Comparison of ENCODE assay signal across 24 mouse cellular contexts in genomic region chr14:71500851-71501250, GRCm38 (mm10).
"Had no signal": no experiment of that assay in that cellular context is flagged by ENCODE, and none has a peak within 500 bp of the region (broad histone marks: within the 10 kb centered on the region; RNA-seq: fewer than 3 reads in every experiment).

No protein-coding gene starts in this region.

- DNase-seq: kidney, adult 18-20 months; kidney, postnatal 25 days; layer of hippocampus, adult 9-11 months; lung, adult 18-20 months; lung, postnatal 10 days; lung, postnatal 36 days; midbrain, embryonic 14.5 days; right cerebral cortex, postnatal 25 days; spleen, adult 18-20 months; thymus, adult 18-20 months; thymus, postnatal 36 days had no signal

- H3K4me2 ChIP-seq: limb, embryonic 12.5 days; limb, embryonic 15.5 days; liver, embryonic 12.5 days; liver, embryonic 15.5 days; lung, embryonic 15.5 days; neural tube, embryonic 13.5 days; stomach, embryonic 15.5 days had no signal

- H3K4me3 ChIP-seq: layer of hippocampus, adult 2 months; left cerebral cortex, adult 2 months; limb, embryonic 12.5 days; limb, embryonic 15.5 days; liver, embryonic 12.5 days; liver, embryonic 15.5 days; lung, embryonic 15.5 days; megakaryocyte, embryonic 14.5 days; midbrain, embryonic 10.5 days; neural tube, embryonic 13.5 days; stomach, embryonic 15.5 days had no signal

- H3K36me3 ChIP-seq: limb, embryonic 12.5 days; limb, embryonic 15.5 days; liver, embryonic 12.5 days; liver, embryonic 15.5 days; lung, embryonic 15.5 days; midbrain, embryonic 10.5 days; neural tube, embryonic 13.5 days; stomach, embryonic 15.5 days had no signal

- H3K27ac ChIP-seq: kidney, postnatal 0 days; layer of hippocampus, adult 2 months; left cerebral cortex, adult 2 months; limb, embryonic 12.5 days; limb, embryonic 15.5 days; liver, embryonic 12.5 days; liver, embryonic 15.5 days; lung, embryonic 15.5 days; midbrain, embryonic 10.5 days; neural tube, embryonic 13.5 days; stomach, embryonic 15.5 days had no signal

- H3K9me3 ChIP-seq: limb, embryonic 12.5 days; limb, embryonic 15.5 days; liver, embryonic 12.5 days; liver, embryonic 15.5 days; lung, embryonic 15.5 days; megakaryocyte, embryonic 14.5 days; midbrain, embryonic 10.5 days; neural tube, embryonic 13.5 days; stomach, embryonic 15.5 days had no signal

- H3K4me1 ChIP-seq: limb, embryonic 12.5 days; limb, embryonic 15.5 days; liver, embryonic 12.5 days; liver, embryonic 15.5 days; lung, embryonic 15.5 days; midbrain, embryonic 10.5 days; neural tube, embryonic 13.5 days; stomach, embryonic 15.5 days had no signal

- H3K27me3 ChIP-seq: limb, embryonic 12.5 days; limb, embryonic 15.5 days; liver, embryonic 12.5 days; liver, embryonic 15.5 days; lung, embryonic 15.5 days; neural tube, embryonic 13.5 days; stomach, embryonic 15.5 days had no signal

- H3K9ac ChIP-seq: limb, embryonic 12.5 days; limb, embryonic 15.5 days; liver, embryonic 12.5 days; liver, embryonic 15.5 days; lung, embryonic 15.5 days; neural tube, embryonic 13.5 days; stomach, embryonic 15.5 days had no signal

- ATAC-seq: intestine, embryonic 16.5 days; liver, embryonic 12.5 days had no signal
